Mouse (Mus musculus): ENCODE data around the gene Stat4. TPM values are rescaled to one million over a fixed set of nuclear protein-coding genes. Genes with fewer than 3 reads are reported as not detected.

Stat4 gene
- polyA plus RNA-seq, 1 experiment from 2014 or later, result not detected

DNA sequence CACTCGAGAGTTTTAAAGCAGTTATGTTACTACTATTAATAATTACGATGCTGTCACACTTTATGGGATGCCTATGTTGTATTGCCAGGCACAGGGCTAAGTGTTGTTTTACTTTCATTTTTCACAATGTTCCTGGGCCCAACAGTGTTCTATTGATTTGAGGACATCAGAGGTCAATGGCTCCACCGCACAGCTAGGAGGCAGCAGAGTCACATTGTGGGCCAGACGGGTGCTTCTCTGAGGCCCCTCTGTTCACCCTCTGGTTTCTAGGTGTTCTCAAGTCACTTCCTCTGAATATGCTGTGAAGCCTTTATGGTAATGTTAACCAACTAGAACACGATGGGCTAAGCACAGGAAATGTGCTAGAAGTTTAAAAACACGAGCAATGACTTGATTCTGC lies 113.5 kb downstream of the Stat4 start:
- no peak for DNase-seq (ENCODE audit: low read depth, low spot score)
- POLR2A ChIA-PET, result no interaction called here
- TF ChIP-seq CTCF (IDR thresholded peaks at IDR 0.05), result peak; percentile 76

DNA sequence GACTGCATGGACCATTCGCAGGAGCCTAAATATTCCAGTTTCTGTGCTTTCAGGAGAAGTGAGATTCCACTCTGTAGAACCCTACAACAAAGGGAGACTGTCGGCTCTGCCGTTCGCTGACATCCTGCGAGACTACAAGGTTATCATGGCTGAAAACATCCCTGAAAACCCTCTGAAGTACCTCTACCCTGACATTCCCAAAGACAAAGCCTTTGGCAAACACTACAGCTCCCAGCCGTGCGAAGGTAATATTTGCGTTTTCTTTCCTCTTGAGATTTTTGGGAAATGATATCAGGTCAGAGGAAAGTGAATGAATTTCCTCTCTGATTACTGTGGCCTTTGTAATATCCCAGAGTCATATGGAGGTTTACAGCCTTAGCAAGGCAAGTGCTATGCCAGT lies 115.8 kb downstream of the Stat4 start:
- POLR2A ChIA-PET, result no interaction called here
- CTCF ChIA-PET, result no interaction called here
- peaks cover 14% of the 10 kb centered on the region for H3K27me3 ChIP-seq
- ATAC-seq (no peak), DNase-seq (ENCODE audit: low read depth, low spot score) (no peak)
- in situ Hi-C loops (cut with MboI; ENCODE audit: low pct_unique_long_range_greater_than_20kb), result no loop called here
- TF ChIP-seq CTCF (IDR thresholded peaks at IDR 0.05), result no peak

More for the DNA sequence above, 113.5 kb downstream of the Stat4 start:
- peaks cover 30% of the 10 kb centered on the region for H3K27me3 ChIP-seq
- in situ Hi-C loops (cut with MboI; ENCODE audit: low pct_unique_long_range_greater_than_20kb), result no loop called here
- CTCF ChIA-PET, result interaction anchor here (1.1 to 4.1 kb wide), 7 partner anchors 9 to 189 kb away, joined by 3 to 29 read pairs (median 6); partner anchors contain the start of gene Stat1
- ATAC-seq, result peak; percentile 69

DNA sequence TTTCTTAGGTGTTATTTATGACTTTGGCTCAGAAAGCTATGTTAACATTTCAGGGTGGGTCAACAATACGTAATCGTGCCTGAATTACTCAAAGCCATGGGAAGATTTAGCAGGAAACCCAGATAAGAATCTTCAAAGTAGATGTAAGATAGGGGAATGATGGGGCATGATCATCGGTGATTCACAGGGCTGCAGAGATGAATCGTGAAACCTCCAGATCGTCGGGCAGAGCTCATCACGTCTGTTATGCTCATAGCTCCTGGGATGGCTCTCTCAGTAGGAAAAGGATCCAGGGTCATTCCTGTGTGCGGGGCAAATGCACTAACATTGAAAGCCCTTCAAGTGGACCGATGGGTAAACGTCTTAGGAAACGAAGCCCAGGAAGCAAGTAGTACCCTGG lies 120.3 kb downstream of the Stat4 start:
- peaks cover 11% of the 10 kb centered on the region for H3K27me3 ChIP-seq
- in situ Hi-C loops (cut with MboI; ENCODE audit: low pct_unique_long_range_greater_than_20kb), result no loop called here
- TF ChIP-seq CTCF (IDR thresholded peaks at IDR 0.05), result no peak
- DNase-seq (ENCODE audit: low read depth, low spot score) (no peak), ATAC-seq (no peak)
- ChIA-PET CTCF (interaction anchor here (0.9 kb wide), 1 partner anchor 9 kb away, joined by 4 read pairs; no protein-coding TSS in a partner anchor), POLR2A (interaction anchor here (1.0 kb wide), 1 partner anchor 10 kb away, joined by 5 read pairs; no protein-coding TSS in a partner anchor)

DNA sequence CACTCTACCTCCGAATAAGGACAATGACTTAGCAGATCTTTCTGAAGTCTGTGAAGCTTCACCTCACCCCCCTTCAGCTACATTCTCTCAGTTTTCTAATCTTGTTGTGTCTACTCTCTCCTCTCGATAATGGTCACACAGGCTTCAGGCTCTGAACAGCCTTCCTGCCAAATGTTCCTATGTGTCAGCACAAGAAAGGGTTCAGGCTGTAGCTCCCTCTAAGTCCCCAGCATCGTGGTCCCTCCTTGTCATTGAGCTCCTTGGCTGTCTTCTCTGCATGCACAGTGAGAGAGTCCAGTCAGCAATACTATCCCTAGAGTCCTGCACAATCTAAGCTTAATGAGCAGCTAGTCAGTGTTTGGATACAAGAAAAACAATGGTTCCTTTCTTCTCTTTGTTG lies 124.3 kb downstream of the Stat4 start:
- H3K27me3 ChIP-seq, result no peaks in the 10 kb centered on the region
- POLR2A ChIA-PET, result no interaction called here
- CTCF ChIA-PET, result interaction anchor here (1.3 to 5.2 kb wide), 2 partner anchors 10 to 11 kb away, joined by 3 to 29 read pairs; no protein-coding TSS in a partner anchor
- DNase-seq (ENCODE audit: low read depth, low spot score) (no peak), ATAC-seq (no peak)
- TF ChIP-seq CTCF (IDR thresholded peaks at IDR 0.05), result no peak
- in situ Hi-C loops (cut with MboI; ENCODE audit: low pct_unique_long_range_greater_than_20kb), result no loop called here

DNA sequence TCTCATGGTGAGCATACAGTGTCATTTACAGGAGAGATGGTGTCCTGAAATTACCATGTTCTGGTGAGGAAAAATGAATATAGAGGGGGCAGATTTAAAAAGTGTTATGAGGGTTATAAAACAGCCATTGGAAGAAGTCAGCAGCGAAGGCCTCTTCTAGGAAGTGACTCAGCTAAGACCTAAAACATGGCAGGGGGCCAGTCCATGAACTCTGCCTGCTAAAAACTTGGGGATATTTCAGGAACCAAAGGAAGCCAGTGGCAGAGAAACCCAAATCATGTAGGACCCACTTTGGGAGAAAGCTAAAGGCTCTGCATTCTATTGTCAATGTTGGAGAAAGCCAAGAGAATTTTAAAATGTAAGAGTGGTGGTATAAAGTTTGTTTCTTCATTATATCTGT lies 125.4 kb downstream of the Stat4 start:
- POLR2A ChIA-PET, result no interaction called here
- no peaks in the 10 kb centered on the region for H3K27me3 ChIP-seq
- no peak for DNase-seq (ENCODE audit: low read depth, low spot score)
- CTCF ChIA-PET, result interaction anchor here (1.3 to 5.2 kb wide), 2 partner anchors 9 to 12 kb away, joined by 3 to 29 read pairs; no protein-coding TSS in a partner anchor
- in situ Hi-C loops (cut with MboI; ENCODE audit: low pct_unique_long_range_greater_than_20kb), result no loop called here
- no peak for TF ChIP-seq CTCF (IDR thresholded peaks at IDR 0.05)
- no peak for ATAC-seq

DNA sequence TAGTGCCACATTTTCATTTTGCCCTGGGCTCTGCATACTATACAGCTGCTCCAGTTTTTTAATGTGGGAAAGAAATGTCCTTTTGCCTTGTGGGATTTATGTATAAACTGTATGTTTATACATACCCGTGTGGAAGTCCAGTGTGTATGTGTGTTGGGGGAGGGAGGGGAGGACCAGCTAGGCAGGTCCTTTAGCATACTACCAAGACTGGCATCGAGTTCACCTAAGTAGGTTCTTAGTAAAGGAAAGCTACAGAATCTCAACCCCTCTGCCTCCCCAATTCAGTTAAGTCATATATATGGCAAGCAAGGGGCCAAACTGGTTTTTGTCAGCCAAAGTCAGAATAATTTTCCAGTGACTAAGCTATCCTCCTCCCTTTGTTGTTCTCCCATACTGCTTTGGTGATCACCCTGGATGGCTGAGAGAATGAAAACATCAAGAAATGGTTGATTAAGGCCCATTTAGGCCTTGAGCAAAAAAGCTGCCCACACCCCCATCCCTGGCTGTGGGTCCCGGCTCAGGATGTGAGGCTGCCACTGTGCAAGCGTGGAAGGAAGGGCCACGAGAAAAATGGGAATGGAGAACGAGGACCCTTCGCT lies 126.2 kb downstream of the Stat4 start:
- ATAC-seq (peak; percentile 41), DNase-seq (ENCODE audit: low read depth, low spot score) (peak; percentile 6)
- POLR2A ChIA-PET, result no interaction called here
- CTCF ChIA-PET, result interaction anchor here (0.8 to 5.2 kb wide), 6 partner anchors 10 to 193 kb away, joined by 3 to 29 read pairs (median 4); no protein-coding TSS in a partner anchor
- TF ChIP-seq CTCF (IDR thresholded peaks at IDR 0.05), result no peak
- in situ Hi-C loops (cut with MboI; ENCODE audit: low pct_unique_long_range_greater_than_20kb), result no loop called here
- H3K27me3 ChIP-seq, result no peaks in the 10 kb centered on the region

DNA sequence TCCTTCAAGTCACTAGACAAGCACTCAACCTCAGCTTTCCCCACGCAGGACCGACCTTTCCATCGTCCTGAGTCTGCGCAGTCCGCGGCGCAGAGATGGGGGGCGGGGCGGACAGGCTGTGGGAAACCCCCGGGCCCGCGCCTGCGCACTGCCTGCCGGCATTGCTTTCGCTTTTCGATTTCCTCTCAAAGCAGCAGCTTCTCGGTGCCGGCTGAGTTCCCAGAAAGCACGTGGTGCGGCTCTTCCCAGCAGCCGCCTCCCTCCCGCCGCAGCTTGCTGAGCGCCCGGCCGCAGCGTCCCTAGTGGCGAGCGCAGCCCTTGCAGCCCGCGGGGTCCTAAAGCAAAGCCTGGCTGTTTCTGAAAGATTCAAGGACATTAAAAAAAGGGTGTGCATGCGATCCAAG lies 126.7 kb downstream of the Stat4 start:
- no peak for TF ChIP-seq CTCF (IDR thresholded peaks at IDR 0.05)
- ChIA-PET CTCF (interaction anchor here (0.6 to 5.2 kb wide), 8 partner anchors 9 to 192 kb away, joined by 3 to 29 read pairs (median 4); no protein-coding TSS in a partner anchor), POLR2A (interaction anchor here (0.7 kb wide), 1 partner anchor 444 kb away, joined by 3 read pairs; no protein-coding TSS in a partner anchor)
- in situ Hi-C loops (cut with MboI; ENCODE audit: low pct_unique_long_range_greater_than_20kb), result no loop called here
- peak; percentile 96 for ATAC-seq
- DNase-seq (ENCODE audit: low read depth, low spot score), result peak; percentile 82
- no peaks in the 10 kb centered on the region for H3K27me3 ChIP-seq

DNA sequence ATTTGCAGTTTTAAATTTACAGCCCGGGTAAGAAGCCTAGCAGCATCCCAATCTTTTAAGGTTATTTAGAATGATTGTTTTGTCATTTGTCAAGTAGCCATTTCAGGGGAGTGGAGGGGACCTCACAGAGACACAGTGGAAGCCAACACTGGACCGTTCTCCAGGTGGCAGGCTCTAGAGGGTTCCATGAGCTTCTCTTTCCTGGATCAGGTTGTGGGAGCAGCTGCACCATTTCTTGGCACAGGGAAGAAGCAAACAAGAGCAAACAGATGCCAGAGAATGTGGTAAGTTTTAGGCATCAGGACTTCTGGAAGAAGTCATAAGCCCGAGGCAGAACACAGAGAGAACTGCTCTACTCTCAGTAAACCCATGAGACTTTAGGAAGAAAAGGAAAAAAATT lies 129.5 kb downstream of the Stat4 start:
- H3K27me3 ChIP-seq, result no peaks in the 10 kb centered on the region
- ChIA-PET CTCF (no interaction called here), POLR2A (no interaction called here)
- no peak for TF ChIP-seq CTCF (IDR thresholded peaks at IDR 0.05)
- DNase-seq (ENCODE audit: low read depth, low spot score) (no peak), ATAC-seq (no peak)
- in situ Hi-C loops (cut with MboI; ENCODE audit: low pct_unique_long_range_greater_than_20kb), result no loop called here

DNA sequence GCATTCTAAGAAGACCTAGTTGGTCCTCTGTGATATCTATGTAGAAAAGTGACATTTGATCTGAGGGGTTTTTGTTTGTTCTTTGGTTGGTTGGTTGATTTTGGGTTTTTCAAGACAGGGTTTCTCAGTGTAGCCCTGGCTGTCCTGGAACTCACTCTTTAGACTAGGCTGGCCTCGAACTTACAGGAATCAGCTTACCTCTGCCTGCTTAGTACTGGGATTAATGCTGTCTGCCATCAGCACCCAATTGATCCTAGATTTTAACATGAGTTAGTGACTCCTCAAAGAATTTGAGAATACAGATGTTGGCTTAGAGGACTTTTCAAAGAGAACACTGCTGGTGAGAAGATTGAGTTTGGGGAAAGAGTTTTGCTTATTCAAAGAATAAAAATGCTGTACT lies 130.8 kb downstream of the Stat4 start:
- TF ChIP-seq CTCF (IDR thresholded peaks at IDR 0.05), result no peak
- in situ Hi-C loops (cut with MboI; ENCODE audit: low pct_unique_long_range_greater_than_20kb), result no loop called here
- CTCF ChIA-PET, result no interaction called here
- POLR2A ChIA-PET, result interaction anchor here (1.5 kb wide), 1 partner anchor 11 kb away, joined by 5 read pairs; no protein-coding TSS in a partner anchor
- H3K27me3 ChIP-seq, result no peaks in the 10 kb centered on the region
- DNase-seq (ENCODE audit: low read depth, low spot score), result no peak
- no peak for ATAC-seq

DNA sequence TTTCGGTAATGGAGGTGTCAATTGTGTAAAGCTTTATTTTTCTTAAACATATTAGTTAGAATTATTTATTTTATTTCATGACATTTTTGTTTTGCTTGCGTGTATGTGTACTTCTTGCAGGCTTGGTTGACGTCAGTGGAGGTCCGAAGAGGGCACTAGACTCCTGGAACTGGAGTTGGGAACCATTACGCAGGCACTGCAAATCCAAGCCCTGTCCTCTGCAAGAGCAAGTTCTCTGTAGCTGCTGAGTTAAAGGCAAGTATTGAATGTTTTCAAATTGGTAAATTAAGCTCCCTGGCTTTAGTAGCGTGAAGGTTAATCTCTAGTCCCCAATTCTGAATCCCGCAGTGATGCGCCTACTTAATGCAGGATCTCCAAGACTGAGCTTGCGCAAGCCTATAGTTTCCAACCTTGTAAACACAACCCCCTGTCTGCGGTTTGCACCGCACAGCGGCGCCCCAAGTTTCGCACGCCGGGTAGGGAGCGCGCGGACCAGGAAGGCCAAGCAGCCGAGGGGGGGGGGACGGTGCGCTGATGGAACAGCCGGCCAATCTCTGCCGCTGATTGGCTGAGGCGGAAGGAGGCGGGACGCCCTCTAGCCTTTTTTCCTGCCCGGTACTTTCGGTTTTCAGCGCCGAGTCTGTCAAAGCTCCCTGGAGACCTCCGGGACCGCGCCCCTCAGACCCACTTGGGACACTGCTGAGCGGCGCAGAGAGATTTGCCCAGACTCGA lies 132.1 kb downstream of the Stat4 start, which contains the start of gene Stat1:
Gene Stat1, plus strand, starts transcription at position 581 of the 732 bp plus-strand sequence.
- TF ChIP-seq CTCF (IDR thresholded peaks at IDR 0.05), result no peak
- H3K27me3 ChIP-seq, result no peaks in the 10 kb centered on the region
- in situ Hi-C loops (cut with MboI; ENCODE audit: low pct_unique_long_range_greater_than_20kb), result no loop called here
- ChIA-PET CTCF (interaction anchor here (0.9 to 1.6 kb wide), 2 partner anchors 19 to 28 kb away, joined by 4 read pairs; no protein-coding TSS in a partner anchor), POLR2A (no interaction called here)
- DNase-seq (ENCODE audit: low read depth, low spot score), result peak; percentile 41
- ATAC-seq, result peak; percentile 84

DNA sequence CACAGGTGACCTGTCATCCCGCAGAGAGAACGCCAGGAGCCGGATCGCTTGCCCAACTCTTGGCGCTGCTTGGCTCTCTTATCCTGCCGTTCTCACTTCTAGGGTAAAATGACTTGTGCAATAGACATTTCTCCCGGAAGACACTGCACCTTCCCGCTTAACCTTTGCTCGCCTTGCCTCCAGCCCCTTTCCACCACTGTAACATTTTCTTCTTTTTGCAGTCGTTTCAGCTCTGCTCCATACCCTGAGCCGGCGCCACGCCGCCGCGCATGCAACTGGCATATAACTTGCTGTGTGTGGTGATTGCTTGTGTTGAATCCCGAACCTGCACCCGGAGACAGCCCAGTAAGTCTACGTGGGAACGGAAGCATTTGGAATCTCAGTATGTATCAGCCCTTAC lies 132.7 kb downstream of the Stat4 start:
- no peaks in the 10 kb centered on the region for H3K27me3 ChIP-seq
- TF ChIP-seq CTCF (IDR thresholded peaks at IDR 0.05), result no peak
- peak; percentile 33 for ATAC-seq
- ChIA-PET POLR2A (no interaction called here), CTCF (interaction anchor here (0.9 to 1.6 kb wide), 2 partner anchors 20 to 27 kb away, joined by 4 read pairs; no protein-coding TSS in a partner anchor)
- in situ Hi-C loops (cut with MboI; ENCODE audit: low pct_unique_long_range_greater_than_20kb), result no loop called here
- DNase-seq (ENCODE audit: low read depth, low spot score), result no peak
